Mouse (Mus musculus) kidney, postnatal 36 days (tissue): Measurements from ENCODE around the gene Mon2.

Experiments used
- DNase-seq, 2 experiments: peaks; one replicate each; pipeline ENCODE4 v3.0.0; 2021 to 2022; ENCODE audit warnings: mixed read lengths in 2 of 2

The Mon2 gene

DNA sequence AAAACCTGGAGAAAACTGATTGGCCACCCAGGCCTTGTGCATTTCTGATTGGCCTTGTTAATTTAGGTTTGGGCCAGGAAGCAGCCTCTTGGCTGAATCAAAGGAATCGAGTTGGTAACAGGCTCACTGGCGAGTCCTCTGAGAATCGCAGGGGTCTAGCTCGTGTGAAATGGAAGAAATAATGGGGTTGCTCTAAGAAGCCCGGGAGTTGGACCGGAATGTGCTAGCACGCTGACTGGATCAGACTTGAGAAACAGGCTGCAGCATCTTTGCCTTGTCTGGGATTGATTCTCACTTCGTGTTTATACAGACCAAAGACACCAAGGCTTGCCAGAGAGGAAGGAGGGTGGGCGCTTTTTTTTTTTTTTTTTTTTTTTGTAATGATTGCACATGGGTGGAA is 114.8 kb downstream of the Mon2 start:
- no peak for DNase-seq

GRCm38 (mm10) chr10:122960738-122961137 is 115.6 kb downstream of the Mon2 start:
- no peak for DNase-seq

- no peak for DNase-seq
Observed at GRCm38 (mm10) chr10:122960216-122960615, 116.1 kb downstream of the Mon2 start.

DNA sequence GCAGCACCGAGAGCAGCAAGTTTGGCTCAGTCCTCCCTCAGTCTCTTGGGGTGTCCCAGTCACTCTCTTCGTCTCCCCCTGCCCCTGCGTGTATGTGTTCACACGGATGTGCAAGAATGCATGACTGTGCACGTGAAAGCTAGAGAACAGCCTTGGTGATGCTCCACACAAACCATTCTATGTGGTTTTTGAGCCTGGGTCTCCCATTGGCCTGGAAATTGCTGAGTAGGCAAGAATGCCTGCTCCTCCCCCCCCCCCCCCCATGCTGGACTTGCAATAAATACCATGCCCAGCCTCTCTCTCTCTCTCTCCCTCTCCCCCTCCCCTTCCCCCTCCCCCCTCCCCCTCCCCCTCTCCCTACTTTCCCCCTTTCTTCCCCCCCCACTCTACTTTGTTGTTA is 117.6 kb downstream of the Mon2 start:
- DNase-seq, result no peak

- DNase-seq, result no peak
Observed at GRCm38 (mm10) chr10:122957918-122958317, 118.4 kb downstream of the Mon2 start.

DNA sequence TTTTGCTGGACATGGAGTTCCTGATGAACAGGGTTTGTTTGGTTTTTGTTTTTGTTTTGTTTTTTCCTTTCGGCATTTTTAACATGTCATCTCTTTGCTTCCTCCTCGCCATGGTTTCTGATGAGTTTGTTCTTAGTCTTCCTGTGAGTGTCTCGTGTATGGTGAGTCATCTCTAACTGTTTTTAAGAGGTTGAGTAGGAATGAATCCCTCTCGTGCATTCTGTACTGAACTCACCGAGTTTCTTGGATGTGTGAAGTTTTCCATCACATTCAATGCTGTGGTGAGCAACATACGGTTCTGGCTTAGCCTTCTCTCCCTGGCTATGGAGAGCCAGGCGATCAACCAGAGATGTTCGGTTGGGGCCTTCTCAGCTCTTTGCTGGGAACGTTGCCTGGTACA is 122.7 kb downstream of the Mon2 start:
- DNase-seq, result no peak

GRCm38 (mm10) chr10:122950966-122951365 is 125.3 kb downstream of the Mon2 start:
- DNase-seq, result no peak

- DNase-seq, result no peak
Observed at GRCm38 (mm10) chr10:122944888-122945287, 131.4 kb downstream of the Mon2 start.

DNA sequence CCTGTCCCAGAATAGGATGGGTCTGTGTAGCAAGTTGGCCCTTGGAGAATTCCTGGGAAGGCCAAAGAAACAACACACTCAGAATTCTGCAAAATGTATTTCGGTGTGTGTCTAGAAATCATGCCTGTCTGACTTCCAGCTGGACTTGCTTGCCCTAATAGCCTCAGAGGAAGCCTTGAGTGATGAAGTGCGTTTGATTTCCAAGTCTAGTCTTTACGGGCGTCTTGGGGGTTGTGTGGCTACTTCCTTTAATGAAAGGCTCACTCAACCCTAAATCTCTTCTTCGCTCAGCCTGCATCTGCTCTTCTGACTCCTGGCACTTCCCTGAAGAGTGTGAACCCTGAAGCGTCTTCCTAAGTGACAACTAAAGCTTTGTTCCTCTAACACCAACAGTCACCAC is 132.5 kb downstream of the Mon2 start:
- DNase-seq, result no peak

DNA sequence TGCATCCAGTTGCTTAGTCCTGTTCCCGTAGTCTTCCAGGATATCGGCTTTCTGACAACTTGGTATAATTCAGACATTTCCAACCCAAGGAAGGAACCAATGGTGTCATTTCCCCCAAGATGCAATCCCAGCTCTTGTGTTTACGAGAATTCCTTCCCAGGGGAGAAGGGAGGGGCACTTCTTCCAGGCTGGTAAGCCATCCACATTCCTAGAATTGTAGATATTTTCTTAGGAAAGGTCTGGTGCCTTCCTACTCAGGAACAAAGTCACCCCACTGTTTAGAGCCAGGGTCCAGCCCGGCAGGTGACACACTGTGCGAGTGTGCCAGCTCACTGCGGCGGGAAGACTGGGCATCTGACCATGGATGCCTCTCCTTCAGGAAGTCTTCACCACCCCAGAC is 133.5 kb downstream of the Mon2 start:
- peak; percentile 13 to 24 for DNase-seq
